Mouse (Mus musculus) hindbrain, embryonic 11.5 days (tissue): ENCODE results near the gene Abca2. TPM values are rescaled to one million over a fixed set of nuclear protein-coding genes. Genes with fewer than 3 reads are reported as not detected.
A peak's percentile ranks its signal among the peaks of the same experiment; 100 is the strongest.

ENCODE experiments used
- ATAC-seq: fragments of 200-750 bp; cut with Nextera tagmentation; 2 replicates; pipeline ENCODE4 v1.8.0; 2017; ENCODE audit warnings: mild to moderate bottlenecking, moderate TSS enrichment, moderate library complexity; ENCODE audit not compliant: low FRiP score
- DNase-seq: peaks from one replicate; pipeline ENCODE4 v3.0.0-alpha.2; 2015; ENCODE audit warnings: low spot score
- H3K27ac ChIP-seq: fragments of 300-500 bp; sonication (generic); 2 replicates; pipeline ENCODE4 v1.5.1; 2014; ENCODE audit warnings: mild to moderate bottlenecking, low read depth, low read length
- H3K27me3 ChIP-seq: fragments of 300-500 bp; sonication (generic); 2 replicates; pipeline ENCODE4 v1.6.1; 2014; ENCODE audit warnings: mild to moderate bottlenecking, low read length, moderate library complexity, mixed read lengths; ENCODE audit not compliant: control insufficient read depth, insufficient read depth
- H3K36me3 ChIP-seq: fragments of 300-500 bp; sonication (generic); 2 replicates; pipeline ENCODE4 v1.6.1; 2014; ENCODE audit warnings: mild to moderate bottlenecking, low read length, moderate library complexity, mixed read lengths; ENCODE audit not compliant: control insufficient read depth, insufficient read depth
- H3K4me1 ChIP-seq: fragments of 300-500 bp; sonication (generic); replicated peaks from 2 replicates; pipeline ENCODE4 v1.6.1; 2014; ENCODE audit warnings: low read length, mixed read lengths; ENCODE audit not compliant: control insufficient read depth, insufficient read depth
- H3K4me2 ChIP-seq: fragments of 300-500 bp; sonication (generic); replicated peaks from 2 replicates; pipeline ENCODE4 v1.6.1; 2014; ENCODE audit warnings: mild to moderate bottlenecking, low read depth, low read length
- H3K4me3 ChIP-seq: fragments of 300-500 bp; sonication (generic); 2 replicates; pipeline ENCODE4 v1.5.1; 2014; ENCODE audit warnings: low read depth, low read length
- H3K9ac ChIP-seq: fragments of 300-500 bp; sonication (generic); 2 replicates; pipeline ENCODE4 v1.6.1; 2014; ENCODE audit warnings: low read depth, low read length
- H3K9me3 ChIP-seq: fragments of 300-500 bp; sonication (generic); 2 replicates; pipeline ENCODE4 v1.6.1; 2016; ENCODE audit warnings: low read length; ENCODE audit not compliant: control insufficient read depth
- WGBS: fragments of 180-500 bp; shearing (Covaris S2); extraction: QIAGEN DNeasy Blood & Tissue Kit; methylation state at CpG from one replicate; pipeline ENCODE4 v1.1.7; 2014; 5-methylcytosine and 5-hydroxymethylcytosine counted together
- polyA plus RNA-seq: library from polyadenylated mRNA; unstranded; fragments of >200 nt; fragmentation: Nextera tagmentation; extraction: Ambion mirVana; gene quantifications from 2 replicates; pipeline ENCODE4 v1.2.1, GENCODE M21; 2014

The Abca2 gene
- polyA plus RNA-seq, 1 experiment from 2014 or later: 3.7 TPM

DNA sequence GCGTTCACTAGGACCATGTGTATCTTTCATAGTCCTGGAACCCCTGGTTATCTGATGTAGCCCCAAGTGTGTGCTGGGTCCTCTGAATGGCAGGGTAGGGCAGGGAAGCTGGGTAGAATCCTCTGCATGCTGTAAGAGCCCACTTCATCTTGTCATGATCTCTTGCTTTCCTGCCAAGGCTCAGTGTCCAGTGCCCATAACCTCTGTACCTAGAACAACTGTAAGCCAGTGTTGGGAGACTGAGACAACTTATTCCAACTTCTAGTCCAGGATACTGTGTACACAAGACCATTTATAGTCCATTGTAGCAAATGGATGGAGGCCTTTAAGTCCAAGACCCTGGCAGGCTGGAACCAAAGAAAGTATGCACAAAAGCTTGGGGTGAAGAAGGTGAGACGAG is 36.8 kb downstream of the Abca2 start:
- H3K27me3 ChIP-seq: no peaks in the 10 kb centered on the region
- H3K27ac ChIP-seq: no peak overlapping the region
- ATAC-seq (no peak), DNase-seq (no peak)
- no peak overlapping the region for H3K4me2 ChIP-seq
- 92% methylated on average over 2 of the region's 2 CpGs for WGBS
- no peaks in the 10 kb centered on the region for H3K4me1 ChIP-seq
- no peak overlapping the region for H3K4me3 ChIP-seq
- H3K36me3 ChIP-seq: no peaks in the 10 kb centered on the region
- no peaks in the 10 kb centered on the region for H3K9me3 ChIP-seq
- no peak overlapping the region for H3K9ac ChIP-seq

DNA sequence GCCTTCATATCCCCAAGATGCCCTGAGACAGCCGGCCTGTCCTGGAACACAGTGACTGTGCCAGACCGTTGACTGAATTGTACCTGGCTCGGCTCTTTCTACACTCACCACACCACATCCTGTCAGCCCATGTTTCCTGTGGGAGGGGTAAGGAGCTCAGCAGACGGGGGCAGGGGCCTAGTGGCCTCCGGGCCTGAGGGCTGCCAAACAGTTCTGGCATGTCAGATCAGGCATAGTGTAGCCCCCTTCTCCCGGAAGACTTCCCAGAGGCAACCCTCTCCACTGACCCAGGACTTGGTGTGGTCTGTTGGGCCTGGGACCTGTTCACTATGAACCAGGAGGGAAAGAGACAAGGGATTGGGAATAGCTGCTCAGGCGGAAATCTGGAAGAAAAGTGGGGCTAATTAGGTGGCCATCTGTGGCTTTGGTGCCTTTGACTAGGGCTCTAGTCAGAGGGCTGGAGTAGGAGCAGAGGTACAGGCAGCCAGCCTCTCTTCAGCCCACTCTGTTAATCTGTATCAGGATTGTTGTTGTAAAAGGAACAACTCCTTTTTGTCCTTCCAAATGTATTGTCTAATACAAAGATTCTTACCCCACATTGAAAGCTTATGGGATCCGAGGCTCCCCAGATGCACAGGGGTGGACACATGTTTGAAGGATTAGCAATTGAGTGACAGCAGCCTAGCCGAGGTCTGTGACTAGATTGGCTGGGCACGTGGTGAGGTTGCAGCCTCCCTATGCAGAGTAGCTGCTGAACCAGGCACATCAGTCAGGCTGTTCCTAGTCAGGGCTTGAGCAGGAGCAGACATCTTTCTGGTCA is 37.5 kb downstream of the Abca2 start:
- H3K27ac ChIP-seq: 0 out of 2 replicates have a peak overlapping the region, but pooled peaks have one; percentile 17
- ATAC-seq: no peak

DNA sequence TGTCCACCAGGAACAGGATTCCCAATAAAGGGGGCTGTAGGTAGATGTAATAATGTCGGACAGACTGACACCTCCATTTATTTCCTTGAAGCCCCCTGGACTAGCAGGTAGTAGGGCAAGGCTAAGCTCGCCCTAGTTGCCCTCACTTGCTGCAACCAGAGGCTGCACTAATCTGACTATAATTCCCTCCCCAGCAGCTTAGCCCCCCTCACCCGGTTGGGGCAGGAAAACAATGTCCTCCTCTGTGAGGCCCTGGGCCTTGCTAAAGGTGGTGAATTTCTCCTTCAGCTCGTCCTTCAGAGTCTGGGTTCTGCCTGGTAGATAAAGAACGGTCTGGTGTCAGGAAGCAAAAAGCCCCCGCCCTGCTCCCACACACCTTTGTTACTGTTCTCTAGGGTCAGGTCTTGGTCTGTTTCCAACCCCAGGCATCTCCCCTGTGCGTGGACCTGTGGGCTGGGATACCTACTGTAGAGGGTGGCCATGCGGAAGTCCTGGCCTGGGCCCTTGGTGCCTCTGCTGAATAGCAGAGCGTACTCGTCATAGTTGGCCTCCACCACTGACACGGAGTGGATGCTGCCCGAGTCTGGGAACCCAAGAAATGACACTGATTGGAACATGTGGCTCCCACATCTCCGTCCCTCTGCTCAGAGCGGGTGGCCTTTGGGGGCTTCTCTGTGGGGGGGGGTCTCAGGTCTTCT is 39.3 kb downstream of the Abca2 start:
- Histone ChIP-seq H3K9ac (no peak overlapping the region), H3K27me3 (no peaks in the 10 kb centered on the region), H3K9me3 (no peaks in the 10 kb centered on the region), H3K4me1 (no peaks in the 10 kb centered on the region), H3K27ac (no peak overlapping the region), H3K4me3 (no peak overlapping the region), H3K4me2 (no peak overlapping the region), H3K36me3 (no peaks in the 10 kb centered on the region)
- DNase-seq (no peak), ATAC-seq (no peak)
- WGBS: 80% methylated on average over 14 of the region's 14 CpGs

More for the DNA sequence above, 37.5 kb downstream of the Abca2 start:
- Histone ChIP-seq H3K27me3 (no peaks in the 10 kb centered on the region), H3K9me3 (no peaks in the 10 kb centered on the region), H3K9ac (no peak overlapping the region), H3K36me3 (no peaks in the 10 kb centered on the region), H3K4me3 (no peak overlapping the region), H3K4me1 (no peaks in the 10 kb centered on the region), H3K4me2 (no peak overlapping the region)
- WGBS: 56% methylated on average over 10 of the region's 10 CpGs
- DNase-seq: no peak

DNA sequence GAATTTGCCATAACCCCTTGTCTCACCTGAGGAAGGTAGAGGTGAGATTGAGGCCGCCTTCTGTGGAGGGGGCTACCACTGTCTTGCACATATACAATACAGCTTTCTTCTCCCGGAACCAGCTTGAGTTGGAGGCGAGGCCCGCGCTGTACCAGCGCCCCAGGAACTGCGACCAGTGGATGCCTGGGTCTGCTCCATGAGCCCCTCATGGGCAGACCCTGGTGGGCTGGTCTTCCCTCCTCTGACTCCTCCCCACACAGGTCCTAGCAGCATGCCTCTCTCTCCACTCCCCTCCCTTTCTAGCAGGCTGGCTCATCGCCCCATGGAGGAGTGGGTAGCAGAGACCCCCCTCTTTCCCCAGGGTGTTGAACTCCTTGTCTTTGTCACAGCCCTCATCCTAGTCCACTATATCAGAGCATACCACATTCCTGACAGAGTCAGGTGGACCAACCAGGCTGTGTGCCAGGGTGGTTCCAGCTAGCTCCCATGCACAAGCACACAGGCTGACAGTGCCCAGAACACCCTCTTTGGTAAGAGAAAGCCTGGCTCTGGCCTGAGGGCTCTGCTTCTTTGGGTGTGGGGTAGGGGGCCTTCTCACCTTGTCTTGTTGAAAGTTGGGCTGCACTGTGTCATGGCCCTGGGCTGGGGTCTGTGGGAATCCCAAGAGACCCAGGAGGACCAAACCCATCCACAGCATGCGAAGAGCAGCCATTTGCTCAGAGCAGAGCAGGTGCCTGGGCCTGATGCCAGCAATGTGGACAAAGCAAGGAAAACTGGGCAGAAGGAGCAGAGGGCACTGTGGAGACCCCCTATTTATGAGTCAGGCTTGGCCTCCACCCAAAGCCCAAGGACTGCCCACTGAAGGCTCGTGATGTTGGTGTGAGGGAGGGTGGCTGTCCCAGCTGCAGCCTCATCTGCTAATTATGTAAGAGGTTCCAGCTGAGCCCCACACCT is 40.7 kb downstream of the Abca2 start:
- H3K27me3 ChIP-seq: no peaks in the 10 kb centered on the region
- no peaks in the 10 kb centered on the region for H3K9me3 ChIP-seq
- DNase-seq (no peak), ATAC-seq (no peak)
- H3K4me3 ChIP-seq: no peak overlapping the region
- H3K9ac ChIP-seq: no peak overlapping the region
- no peaks in the 10 kb centered on the region for H3K4me1 ChIP-seq
- H3K36me3 ChIP-seq: no peaks in the 10 kb centered on the region
- no peak overlapping the region for H3K4me2 ChIP-seq
- WGBS: 75% methylated on average over 10 of the region's 10 CpGs
- H3K27ac ChIP-seq: no peak overlapping the region

DNA sequence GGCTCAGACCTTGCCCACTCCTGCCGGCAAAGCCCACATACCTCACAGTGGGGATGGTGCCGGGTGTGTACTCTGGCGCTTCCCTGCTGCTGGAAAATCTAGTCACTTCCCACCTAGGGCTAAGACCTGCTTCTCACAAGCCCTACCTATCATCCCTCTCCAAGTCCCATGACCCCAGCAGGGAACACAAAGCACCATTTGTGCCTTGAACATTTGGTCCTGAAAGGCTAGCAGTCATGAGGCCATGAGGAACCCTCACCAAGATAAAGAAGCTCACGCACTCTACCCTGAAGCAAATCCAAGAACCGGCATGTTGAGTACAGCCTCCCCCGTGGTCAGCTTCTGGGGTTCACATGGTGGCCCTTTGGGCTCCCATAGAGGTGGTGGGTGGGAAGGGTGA is 41.5 kb downstream of the Abca2 start, which contains the start of gene Ptgds:
Gene Ptgds (minus strand): TSS at position 78 of the 400 bp plus-strand sequence.
- ATAC-seq (no peak), DNase-seq (no peak)
- 54% methylated on average over 6 of the region's 6 CpGs for WGBS
- Histone ChIP-seq H3K4me1 (no peaks in the 10 kb centered on the region), H3K9me3 (no peaks in the 10 kb centered on the region), H3K9ac (no peak within 1 kb of the TSS), H3K4me3 (no peak within 1 kb of the TSS), H3K4me2 (no peak within 1 kb of the TSS), H3K27ac (no peak within 1 kb of the TSS), H3K36me3 (no peaks in the 10 kb centered on the region), H3K27me3 (no peaks in the 10 kb centered on the region)

DNA sequence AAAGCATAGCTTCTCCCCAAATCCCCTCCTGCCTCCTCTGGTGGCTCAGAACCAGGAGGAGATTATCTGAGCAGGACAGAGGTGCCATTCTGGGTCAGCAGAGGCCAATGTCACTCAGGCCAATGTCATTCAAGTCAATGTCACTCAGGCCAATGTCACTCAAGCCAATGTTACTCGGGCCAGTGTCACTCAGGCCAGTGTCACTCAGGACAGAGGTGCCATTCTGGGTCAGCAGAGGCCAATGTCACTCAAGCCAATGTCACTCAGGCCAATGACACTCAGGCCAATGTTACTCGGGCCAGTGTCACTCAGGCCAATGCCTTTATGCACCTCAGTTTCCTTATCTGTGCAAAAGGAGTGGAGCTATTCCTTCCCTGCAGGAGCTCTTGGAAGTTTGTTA is 44.0 kb downstream of the Abca2 start:
- Histone ChIP-seq H3K27ac (no peak overlapping the region), H3K36me3 (no peaks in the 10 kb centered on the region), H3K9ac (no peak overlapping the region), H3K4me2 (no peak overlapping the region), H3K4me1 (no peaks in the 10 kb centered on the region), H3K4me3 (no peak overlapping the region), H3K9me3 (no peaks in the 10 kb centered on the region), H3K27me3 (no peaks in the 10 kb centered on the region)
- no peak for ATAC-seq
- DNase-seq: no peak
- WGBS: 84% methylated on average over 2 of the region's 2 CpGs

DNA sequence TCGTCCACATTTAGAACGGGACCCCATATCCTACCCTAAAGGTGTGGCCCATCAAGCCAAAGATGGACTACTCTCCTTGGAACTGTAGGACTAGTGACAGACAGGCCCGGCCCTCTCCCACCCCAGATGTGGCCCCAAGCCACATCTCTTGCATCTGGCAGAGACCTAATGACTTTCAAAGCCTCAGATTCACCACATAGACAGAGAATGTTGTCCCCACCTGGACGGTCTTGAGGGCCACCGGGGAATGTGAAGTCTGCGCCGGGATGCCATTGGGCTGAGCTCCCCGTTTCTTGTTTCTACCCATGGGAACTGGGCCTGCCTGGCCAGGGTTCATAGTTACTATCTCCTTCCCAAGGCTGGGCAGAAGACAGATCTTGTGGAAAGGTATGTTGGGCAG is 49.0 kb downstream of the Abca2 start:
- Histone ChIP-seq H3K9me3 (no peaks in the 10 kb centered on the region), H3K27ac (no peak overlapping the region), H3K9ac (no peak overlapping the region), H3K4me3 (no peak overlapping the region), H3K4me2 (no peak overlapping the region), H3K36me3 (no peaks in the 10 kb centered on the region), H3K27me3 (no peaks in the 10 kb centered on the region), H3K4me1 (no peaks in the 10 kb centered on the region)
- DNase-seq (no peak), ATAC-seq (no peak)
- 91% methylated on average over 8 of the region's 8 CpGs for WGBS

DNA sequence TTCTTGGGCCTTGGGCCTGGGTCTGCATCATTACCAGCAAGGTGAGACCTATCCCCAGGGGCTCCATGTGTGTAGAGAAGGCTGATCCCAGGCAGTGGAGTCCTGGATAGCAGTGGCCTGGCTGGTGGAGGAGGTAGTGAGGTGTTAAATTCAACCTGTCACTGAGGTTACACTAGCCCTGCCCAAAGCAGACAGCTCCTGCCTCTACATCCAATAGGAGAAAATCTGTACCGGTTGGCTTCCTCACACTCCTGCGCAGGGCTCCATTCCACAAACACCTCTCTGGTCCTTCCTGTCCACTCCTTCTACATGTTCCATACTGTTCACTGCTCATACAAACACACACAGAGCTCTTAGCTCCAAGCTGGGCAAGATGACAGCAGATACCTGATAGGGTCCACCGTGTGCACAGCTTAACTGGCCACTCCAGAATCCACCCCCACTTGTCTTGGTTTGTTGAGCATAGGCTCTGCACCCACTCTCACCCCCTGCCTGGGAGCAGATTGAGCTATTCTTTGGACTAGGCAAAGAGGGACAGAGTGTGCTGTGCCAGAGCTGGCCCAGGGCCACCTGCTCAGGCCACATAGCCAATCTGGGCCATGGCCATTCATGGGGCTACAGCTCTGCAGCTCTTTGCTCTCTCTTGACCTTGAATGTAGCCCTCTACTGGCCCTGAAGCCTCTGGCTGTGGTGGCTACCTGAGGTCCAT is 49.6 kb downstream of the Abca2 start:
- Histone ChIP-seq H3K4me3 (no peak overlapping the region), H3K27me3 (no peaks in the 10 kb centered on the region), H3K4me1 (no peaks in the 10 kb centered on the region), H3K9me3 (no peaks in the 10 kb centered on the region), H3K27ac (no peak overlapping the region), H3K9ac (no peak overlapping the region), H3K36me3 (no peaks in the 10 kb centered on the region), H3K4me2 (no peak overlapping the region)
- DNase-seq: no peak
- no peak for ATAC-seq
- WGBS: 90% methylated on average over 3 of the region's 3 CpGs
